Mouse (Mus musculus) gastrocnemius, postnatal 10 days (tissue): ENCODE results near the gene Uaca. TPM values are rescaled to one million over a fixed set of nuclear protein-coding genes. Genes with fewer than 3 reads are reported as not detected.
A peak's percentile ranks its signal among the peaks of the same experiment; 100 is the strongest.

Experiments used
- DNase-seq: peaks from one replicate; pipeline ENCODE4 v3.0.0; 2021; ENCODE audit warnings: mixed read lengths
- total RNA-seq, 2 experiments: library from RNA; stranded (reverse); gene quantifications; 2 replicates each; pipeline ENCODE4 v1.2.3; 2021

The Uaca gene
- total RNA-seq, 2 experiments from 2014 or later: 84.9 to 90.4 TPM

DNA sequence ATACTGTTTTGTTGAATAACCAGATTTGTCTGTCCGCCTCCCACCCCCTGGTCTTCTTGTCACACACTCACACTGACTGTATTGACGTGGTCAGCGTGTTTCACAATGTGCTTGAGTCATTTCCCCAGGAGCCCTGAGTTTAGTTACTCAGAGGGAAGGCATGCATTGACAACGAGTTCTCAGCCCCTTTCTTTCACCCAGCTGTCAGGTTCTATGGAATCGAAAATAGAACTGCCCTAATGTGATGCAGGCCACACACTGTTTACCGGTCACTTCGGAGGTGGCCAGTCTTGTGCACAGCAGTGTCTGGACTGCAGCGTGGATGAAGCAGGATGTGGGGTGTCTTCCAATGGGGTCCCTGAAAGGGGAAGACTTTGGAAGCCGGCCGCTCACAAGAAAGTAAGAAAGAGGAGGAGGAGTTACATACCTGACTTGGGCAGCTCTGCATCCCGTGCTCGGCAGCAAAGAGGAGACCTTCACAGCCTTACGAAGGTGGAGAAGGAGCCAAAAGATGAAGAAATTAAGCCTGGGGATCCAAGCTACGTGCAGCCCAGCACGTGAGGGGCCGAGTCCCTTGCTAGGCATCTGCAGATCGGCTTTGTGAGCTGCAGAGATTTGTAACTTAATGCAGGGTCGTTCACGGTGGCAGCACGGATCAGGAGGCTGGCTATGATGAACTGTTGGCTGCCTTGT lies 43.3 kb downstream of the Uaca start:
- no peak for DNase-seq

DNA sequence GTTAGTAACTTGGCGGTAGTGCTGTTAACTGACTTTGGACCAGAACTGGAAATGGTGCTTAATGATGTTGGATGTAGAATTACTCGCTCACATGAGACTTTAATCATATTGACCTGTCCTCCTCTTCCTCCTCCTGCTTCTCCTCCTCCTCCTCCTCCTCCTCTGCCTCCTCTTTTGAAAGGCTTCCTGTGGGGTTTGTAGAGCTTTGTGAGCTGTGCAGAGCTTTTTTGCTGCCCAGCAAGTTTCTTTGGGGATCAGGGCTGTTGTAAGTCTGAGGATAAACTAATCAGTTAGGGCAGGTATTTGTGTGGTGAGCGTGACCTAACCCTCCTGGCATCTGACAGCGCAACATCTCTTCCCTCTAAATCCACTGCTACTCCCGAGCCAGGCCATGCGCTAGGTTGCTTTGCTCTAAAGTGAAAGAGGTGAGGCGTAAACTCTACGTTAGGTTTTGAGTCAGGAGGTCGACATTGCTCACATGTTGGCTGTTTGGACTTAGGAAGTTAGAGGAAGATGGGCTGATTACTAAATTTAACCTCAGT lies 44.1 kb downstream of the Uaca start:
- DNase-seq: no peak

DNA sequence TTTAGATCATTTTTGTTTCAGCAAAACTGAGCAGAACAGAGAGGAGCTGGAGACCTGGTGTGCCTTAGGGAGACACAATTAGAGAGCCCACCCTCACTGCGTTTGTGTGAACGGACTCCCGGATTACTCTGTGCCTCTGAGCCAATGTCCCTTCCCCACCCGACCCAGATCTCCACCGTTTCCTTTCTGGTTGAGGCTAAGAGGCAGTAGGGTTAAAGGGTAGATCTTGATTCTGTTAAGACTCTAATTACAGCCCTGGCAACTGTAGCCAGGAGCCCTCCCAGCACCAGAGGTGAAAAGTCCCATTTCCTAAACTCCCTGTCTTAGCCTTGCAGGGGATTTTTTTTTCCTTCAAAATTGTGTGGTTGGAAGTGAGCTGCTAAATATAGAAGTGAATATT lies 47.1 kb downstream of the Uaca start:
- no peak for DNase-seq

- DNase-seq: no peak
Observed at GRCm38 (mm10) chr9:60843415-60844076, 49.2 kb downstream of the Uaca start.

- no peak for DNase-seq
Observed at GRCm38 (mm10) chr9:60848730-60849129, 54.4 kb downstream of the Uaca start.

GRCm38 (mm10) chr9:60849986-60850385 lies 55.6 kb downstream of the Uaca start:
- no peak for DNase-seq

DNA sequence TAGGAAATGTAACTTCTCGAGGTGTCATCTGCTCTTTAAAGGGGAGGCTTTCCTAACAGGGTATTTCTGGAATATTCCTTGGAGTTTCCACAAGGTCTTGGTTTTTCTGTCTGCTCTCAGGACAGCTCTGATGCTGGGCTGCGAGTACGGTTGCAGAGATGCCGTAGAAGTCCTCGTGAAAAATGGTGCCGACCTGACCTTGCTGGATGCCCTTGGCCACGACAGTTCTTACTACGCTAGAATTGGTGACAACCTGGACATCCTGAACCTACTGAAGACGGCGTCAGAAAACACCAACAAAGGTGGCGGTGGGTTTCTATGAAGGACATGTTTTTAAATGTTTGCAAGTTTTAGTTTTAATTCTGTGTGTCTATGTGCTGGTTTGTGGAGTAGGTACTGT lies 59.9 kb downstream of the Uaca start:
- DNase-seq: no peak

DNA sequence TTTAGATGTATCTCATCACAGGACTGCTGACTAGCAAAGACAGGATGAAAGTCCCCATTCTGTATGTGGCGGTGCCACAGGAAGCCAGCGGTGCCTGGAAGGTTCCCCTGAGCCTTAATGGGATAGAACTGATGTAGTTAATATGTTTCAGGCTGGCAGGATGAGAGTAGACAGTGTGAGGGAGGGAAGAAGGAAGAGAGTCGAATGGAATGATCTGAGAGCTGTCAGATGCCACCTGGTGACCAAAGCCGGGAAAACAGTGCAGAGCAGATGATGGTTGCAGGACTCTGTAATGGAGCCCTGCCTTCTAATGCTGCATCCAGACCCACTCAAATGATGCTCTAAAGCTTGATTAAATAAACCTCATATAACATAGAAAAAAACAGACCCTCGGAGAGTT lies 63.5 kb downstream of the Uaca start:
- DNase-seq: peak; percentile 62

DNA sequence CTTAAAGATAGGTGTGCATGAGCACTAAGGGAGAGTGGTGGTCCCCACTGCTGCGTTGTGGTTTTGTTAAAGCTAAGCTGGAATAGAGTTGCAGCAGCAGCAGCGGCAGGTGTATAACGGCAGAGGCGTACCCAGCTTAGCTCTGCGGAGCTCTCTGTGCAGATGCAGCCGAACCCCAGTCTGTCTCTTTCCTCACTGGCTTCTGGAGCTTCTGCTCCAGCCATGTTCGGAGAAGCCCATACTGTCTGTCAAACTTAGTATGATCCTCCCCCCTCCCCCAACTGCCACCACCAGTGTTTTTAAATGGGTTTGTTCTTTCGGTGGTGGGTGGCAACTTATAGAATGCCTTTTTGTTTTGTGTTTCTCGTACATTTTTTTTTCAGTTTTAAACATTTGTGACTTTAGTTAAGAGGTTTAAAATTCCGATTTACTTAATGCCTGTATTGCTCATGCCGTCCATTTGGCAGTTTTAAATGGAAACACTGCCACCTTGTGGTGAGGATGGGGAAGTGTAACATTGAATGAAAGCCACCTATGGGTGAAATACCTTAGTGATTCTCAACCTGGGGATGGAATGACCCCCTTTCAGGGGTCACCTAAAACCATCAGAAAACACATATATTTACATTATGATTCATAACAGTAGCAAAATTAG lies 64.1 kb downstream of the Uaca start:
- no peak for DNase-seq

- no peak for DNase-seq
Observed at GRCm38 (mm10) chr9:60859031-60859430, 64.7 kb downstream of the Uaca start.

DNA sequence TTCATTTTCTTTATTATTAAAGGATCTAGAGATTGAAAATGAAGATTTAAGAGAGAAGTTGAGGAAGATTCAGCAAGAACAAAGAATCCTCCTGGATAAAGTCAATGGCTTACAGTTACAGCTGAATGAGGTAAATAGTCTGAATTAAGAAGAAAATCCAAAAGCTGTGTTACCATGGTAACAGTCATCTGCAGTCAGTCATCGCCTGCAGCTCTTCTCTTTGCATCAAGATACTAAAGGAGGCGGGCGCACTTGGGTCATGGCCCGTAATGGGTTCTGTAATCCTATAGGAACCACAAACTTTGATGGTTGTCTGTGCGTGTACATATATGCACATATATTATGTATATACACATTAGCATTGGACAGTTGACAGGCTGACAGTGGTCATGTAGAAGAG lies 66.7 kb downstream of the Uaca start:
- no peak for DNase-seq

DNA sequence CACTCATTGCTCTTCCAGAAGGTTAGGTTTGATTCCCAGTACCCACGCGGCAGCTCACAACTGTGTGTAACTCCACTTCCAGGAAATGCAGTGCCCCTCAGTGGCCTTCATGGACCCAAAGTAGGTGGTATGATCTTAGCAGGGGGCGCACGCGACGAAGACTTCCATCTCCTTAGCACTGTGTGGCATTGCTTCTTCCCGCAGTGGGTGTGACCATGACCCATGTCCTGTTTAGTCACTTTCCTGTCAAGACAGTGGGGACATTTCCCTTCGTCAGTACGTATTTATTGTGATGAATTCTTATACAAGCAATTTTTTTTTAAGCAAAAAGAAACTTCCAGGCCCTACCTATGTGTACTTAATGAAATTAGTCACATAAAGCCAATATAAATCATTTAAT lies 70.3 kb downstream of the Uaca start:
- DNase-seq: no peak

- no peak for DNase-seq
Observed at GRCm38 (mm10) chr9:60865866-60866265, 71.5 kb downstream of the Uaca start.

- DNase-seq: no peak
Observed at GRCm38 (mm10) chr9:60870451-60870850, 76.1 kb downstream of the Uaca start.

DNA sequence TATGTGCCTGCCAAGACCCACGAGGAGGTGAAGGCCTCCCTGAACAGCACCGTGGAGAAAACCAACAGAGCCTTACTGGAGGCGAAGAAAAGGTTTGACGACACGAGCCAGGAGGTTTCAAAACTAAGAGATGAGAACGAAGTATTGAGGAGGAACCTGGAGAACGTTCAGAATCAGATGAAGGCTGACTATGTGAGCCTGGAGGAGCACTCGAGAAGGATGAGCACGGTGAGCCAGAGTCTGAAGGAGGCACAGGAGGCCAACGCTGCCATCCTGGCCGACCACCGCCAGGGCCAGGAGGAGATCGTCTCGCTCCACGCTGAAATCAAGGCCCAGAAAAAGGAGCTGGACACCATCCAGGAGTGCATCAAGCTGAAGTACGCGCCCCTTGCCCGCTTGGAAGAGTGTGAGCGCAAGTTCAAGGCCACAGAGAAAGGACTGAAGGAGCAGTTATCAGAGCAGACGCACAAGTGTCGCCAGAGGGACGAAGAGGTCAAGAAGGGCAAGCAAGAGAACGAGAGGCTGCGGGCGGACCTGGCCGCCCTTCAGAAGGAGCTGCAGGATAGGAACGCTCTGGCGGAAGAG lies 76.7 kb downstream of the Uaca start:
- no peak for DNase-seq

GRCm38 (mm10) chr9:60873257-60874054 lies 79.1 kb downstream of the Uaca start:
- no peak for DNase-seq

GRCm38 (mm10) chr9:60874055-60874392 lies 79.7 kb downstream of the Uaca start:
- no peak for DNase-seq

- no peak for DNase-seq
Observed at GRCm38 (mm10) chr9:60876085-60876484, 81.7 kb downstream of the Uaca start.

GRCm38 (mm10) chr9:60876531-60876930 lies 82.2 kb downstream of the Uaca start:
- DNase-seq: no peak

GRCm38 (mm10) chr9:60878051-60878557 lies 83.8 kb downstream of the Uaca start:
- no peak for DNase-seq

- no peak for DNase-seq
Observed at GRCm38 (mm10) chr9:60878630-60879029, 84.3 kb downstream of the Uaca start.

GRCm38 (mm10) chr9:60885148-60885547 lies 90.8 kb downstream of the Uaca start:
- DNase-seq: no peak
